Mouse (Mus musculus): ENCODE measurements around the gene Ffar4. TPM values are rescaled to one million over a fixed set of nuclear protein-coding genes. Genes with fewer than 3 reads are reported as not detected.

The Ffar4 gene
- not detected in 2 replicates for polyA plus RNA-seq (2012; ENCODE audit: insufficient read depth, insufficient read length, low replicate concordance, missing spikeins)

- H3K27ac ChIP-seq (ENCODE audit: insufficient read depth, low read depth, low read length) = no peak within 1 kb of the TSS
- WGBS = under 1% methylated on average over 77 of the region's 77 CpGs
- H3K4me1 ChIP-seq (ENCODE audit: control insufficient read depth, insufficient read depth, low read length) = peaks cover 10% of the 10 kb centered on the region; the same call in 1 of the 2 replicates
- no peak within 1 kb of the TSS for H3K4me3 ChIP-seq (ENCODE audit: insufficient read depth, low read depth, low read length)
- no peak for TF ChIP-seq CTCF (IDR thresholded peaks at IDR 0.05; ENCODE audit: insufficient read depth, low read depth, low read length)
- TF ChIP-seq POLR2A (IDR thresholded peaks at IDR 0.05; ENCODE audit: insufficient read depth, low read depth, low read length) = no peak
Observed at GRCm38 (mm10) chr19:38096858-38097758, at the start of gene Ffar4. TSS of gene Ffar4 (plus strand) at chr19:38097071.

- H3K4me1 ChIP-seq (ENCODE audit: control insufficient read depth, insufficient read depth, low read length) = peaks cover 2% of the 10 kb centered on the region
- WGBS = 97% methylated on average over 1 of the region's 1 CpGs
- H3K27ac ChIP-seq (ENCODE audit: insufficient read depth, low read depth, low read length) = no peak overlapping the region
- TF ChIP-seq POLR2A (IDR thresholded peaks at IDR 0.05; ENCODE audit: insufficient read depth, low read depth, low read length) = no peak
- no peak overlapping the region for H3K4me3 ChIP-seq (ENCODE audit: insufficient read depth, low read depth, low read length)
Observed at GRCm38 (mm10) chr19:38049686-38050085, 47.2 kb upstream of the Ffar4 start.

DNA sequence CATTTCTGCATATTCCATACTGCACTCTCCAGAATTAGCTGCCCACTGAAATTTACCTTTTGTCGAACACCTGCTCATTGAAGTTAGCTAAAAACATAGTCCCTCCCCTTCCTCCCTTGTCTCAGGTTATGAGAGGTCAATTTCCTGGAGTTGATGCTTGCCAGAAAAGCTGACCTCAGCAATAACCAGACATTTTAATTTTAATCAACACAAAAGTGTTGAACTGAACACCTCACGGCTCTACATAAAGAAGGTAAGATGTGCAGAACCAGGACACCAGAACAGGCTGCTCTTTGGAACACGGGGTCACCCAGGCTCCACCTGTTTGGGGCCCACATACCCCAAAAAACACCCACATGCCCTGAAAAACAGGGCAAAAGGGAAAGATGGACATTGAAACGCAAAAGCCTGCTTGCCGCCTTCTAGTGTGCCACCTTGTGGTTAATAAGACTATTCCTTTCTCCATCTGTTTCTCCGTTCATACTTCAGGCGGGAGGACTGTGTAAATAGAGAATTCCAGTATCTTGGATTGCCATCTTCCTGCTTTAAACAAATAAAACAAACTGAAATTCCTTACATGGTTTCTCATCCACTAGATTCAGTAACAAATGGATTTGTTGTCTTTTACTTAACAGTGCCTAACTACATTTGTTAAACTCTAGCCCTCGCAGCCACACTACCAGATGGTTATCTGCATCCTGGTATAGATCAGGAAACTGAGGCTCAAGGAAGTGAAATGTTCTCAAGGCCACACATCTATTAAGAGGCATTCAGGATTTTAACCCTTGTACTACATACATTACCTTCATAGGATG lies 43.4 kb upstream of the Ffar4 start:
- no peak for TF ChIP-seq POLR2A (IDR thresholded peaks at IDR 0.05; ENCODE audit: insufficient read depth, low read depth, low read length)
- peak; percentile 38; the same call in 1 of the 2 replicates for TF ChIP-seq CTCF (IDR thresholded peaks at IDR 0.05; ENCODE audit: insufficient read depth, low read depth, low read length)
- Histone ChIP-seq H3K4me1 (ENCODE audit: control insufficient read depth, insufficient read depth, low read length) (peaks cover 2% of the 10 kb centered on the region), H3K4me3 (ENCODE audit: insufficient read depth, low read depth, low read length) (no peak overlapping the region), H3K27ac (ENCODE audit: insufficient read depth, low read depth, low read length) (no peak overlapping the region)
- 32% methylated on average over 8 of the region's 8 CpGs for WGBS

DNA sequence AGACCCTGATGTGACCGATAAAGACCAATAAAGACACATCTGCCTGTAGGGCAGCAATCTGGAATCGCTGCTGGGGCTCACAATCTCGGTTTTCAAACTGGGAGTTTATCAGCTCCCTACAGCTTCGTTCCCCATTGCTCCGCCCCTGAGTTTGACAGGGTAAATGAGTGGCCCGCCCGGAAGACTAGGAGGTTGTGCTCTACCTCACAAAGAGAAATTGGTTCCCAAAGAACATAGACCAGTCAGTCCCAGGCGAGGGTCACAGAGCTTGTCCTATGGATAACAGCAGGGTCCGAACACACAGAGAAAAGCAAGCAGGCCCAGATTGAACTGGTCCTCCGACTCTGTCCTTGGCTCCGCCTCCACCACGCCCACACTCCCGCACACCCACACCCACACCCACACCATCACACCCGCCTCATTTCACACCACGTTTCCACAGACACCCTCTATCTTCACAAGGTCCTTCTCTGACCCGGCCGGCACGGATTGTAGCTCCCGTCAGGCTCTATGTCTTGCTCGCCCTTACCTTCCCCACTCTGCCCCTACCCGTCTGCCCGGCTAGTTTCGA lies 42.6 kb upstream of the Ffar4 start:
- H3K27ac ChIP-seq (ENCODE audit: insufficient read depth, low read depth, low read length) = no peak overlapping the region
- TF ChIP-seq CTCF (IDR thresholded peaks at IDR 0.05; ENCODE audit: insufficient read depth, low read depth, low read length) = no peak
- TF ChIP-seq POLR2A (IDR thresholded peaks at IDR 0.05; ENCODE audit: insufficient read depth, low read depth, low read length) = 0 out of 2 replicates have a peak, but pooled peaks have one; percentile 22
- H3K4me1 ChIP-seq (ENCODE audit: control insufficient read depth, insufficient read depth, low read length) = peaks cover 2% of the 10 kb centered on the region
- peak overlapping the region; percentile 82 for H3K4me3 ChIP-seq (ENCODE audit: insufficient read depth, low read depth, low read length)
- WGBS = under 1% methylated on average over 23 of the region's 23 CpGs

- H3K27ac ChIP-seq (ENCODE audit: insufficient read depth, low read depth, low read length) = no peak within 1 kb of the TSS
- WGBS = under 1% methylated on average over 36 of the region's 36 CpGs
- TF ChIP-seq CTCF (IDR thresholded peaks at IDR 0.05; ENCODE audit: insufficient read depth, low read depth, low read length) (no peak), POLR2A (IDR thresholded peaks at IDR 0.05; ENCODE audit: insufficient read depth, low read depth, low read length) (no peak)
- H3K4me1 ChIP-seq (ENCODE audit: control insufficient read depth, insufficient read depth, low read length) = peaks cover 2% of the 10 kb centered on the region
- H3K4me3 ChIP-seq (ENCODE audit: insufficient read depth, low read depth, low read length) = peak within 1 kb of the TSS; percentile 82
Observed at GRCm38 (mm10) chr19:38054720-38055192, 42.1 kb upstream of the Ffar4 start, which contains the start of gene Cep55. TSS of gene Cep55 (plus strand) at chr19:38055011.

- TF ChIP-seq CTCF (IDR thresholded peaks at IDR 0.05; ENCODE audit: insufficient read depth, low read depth, low read length) (no peak), POLR2A (IDR thresholded peaks at IDR 0.05; ENCODE audit: insufficient read depth, low read depth, low read length) (no peak)
- no peak overlapping the region for H3K27ac ChIP-seq (ENCODE audit: insufficient read depth, low read depth, low read length)
- H3K4me3 ChIP-seq (ENCODE audit: insufficient read depth, low read depth, low read length) = no peak overlapping the region
- peaks cover 2% of the 10 kb centered on the region for H3K4me1 ChIP-seq (ENCODE audit: control insufficient read depth, insufficient read depth, low read length)
- 10% methylated on average over 6 of the region's 6 CpGs for WGBS
Observed at GRCm38 (mm10) chr19:38055798-38056197, 41.1 kb upstream of the Ffar4 start.

GRCm38 (mm10) chr19:38056276-38056675 lies 40.6 kb upstream of the Ffar4 start:
- H3K4me3 ChIP-seq (ENCODE audit: insufficient read depth, low read depth, low read length) = no peak overlapping the region
- 32% methylated on average over 3 of the region's 3 CpGs for WGBS
- H3K4me1 ChIP-seq (ENCODE audit: control insufficient read depth, insufficient read depth, low read length) = peaks cover 2% of the 10 kb centered on the region
- TF ChIP-seq CTCF (IDR thresholded peaks at IDR 0.05; ENCODE audit: insufficient read depth, low read depth, low read length) = no peak
- TF ChIP-seq POLR2A (IDR thresholded peaks at IDR 0.05; ENCODE audit: insufficient read depth, low read depth, low read length) = no peak
- no peak overlapping the region for H3K27ac ChIP-seq (ENCODE audit: insufficient read depth, low read depth, low read length)

DNA sequence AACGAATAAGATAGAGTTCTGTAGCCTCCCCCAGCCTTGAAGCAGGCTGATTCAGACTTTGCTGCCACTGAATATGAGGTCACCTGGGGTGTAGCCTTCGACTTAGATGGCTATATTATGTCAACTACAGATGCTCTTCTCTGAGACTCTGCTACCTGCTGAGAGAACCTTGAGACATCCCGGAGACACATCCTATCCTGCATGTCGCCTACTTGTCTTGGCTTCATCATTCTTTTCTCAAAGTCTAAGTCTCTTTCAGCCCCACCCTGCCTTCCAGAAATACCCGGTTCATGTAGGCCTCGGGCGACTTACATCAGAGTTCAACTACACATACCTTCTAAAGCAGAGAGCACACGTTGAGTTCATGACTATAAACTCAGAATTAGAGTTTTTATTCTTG lies 39.9 kb upstream of the Ffar4 start:
- WGBS = 90% methylated on average over 8 of the region's 8 CpGs
- no peak overlapping the region for H3K4me3 ChIP-seq (ENCODE audit: insufficient read depth, low read depth, low read length)
- no peak for TF ChIP-seq POLR2A (IDR thresholded peaks at IDR 0.05; ENCODE audit: insufficient read depth, low read depth, low read length)
- TF ChIP-seq CTCF (IDR thresholded peaks at IDR 0.05; ENCODE audit: insufficient read depth, low read depth, low read length) = no peak
- H3K27ac ChIP-seq (ENCODE audit: insufficient read depth, low read depth, low read length) = no peak overlapping the region
- peaks cover 2% of the 10 kb centered on the region for H3K4me1 ChIP-seq (ENCODE audit: control insufficient read depth, insufficient read depth, low read length)

All from olfactory bulb, adult 2 months (tissue).